Mouse (Mus musculus) left cerebral cortex, postnatal 14 days (tissue): Measurements from ENCODE around the gene Ncoa1. TPM values are rescaled to one million over a fixed set of nuclear protein-coding genes. Genes with fewer than 3 reads are reported as not detected.
A peak's percentile ranks its signal among the peaks of the same experiment; 100 is the strongest.
"Not testable (repeated sequence)": the region's sequence is repeated elsewhere in the genome, so short reads cannot be mapped to it uniquely, and the experiment has no call there.

ENCODE experiments used
- DNase-seq, 2 experiments: peaks; one replicate each; pipeline ENCODE4 v3.0.0; 2021 to 2022; ENCODE audit warnings: low spot score in 2 of 2, mixed read lengths in 1 of 2
- intact Hi-C: fragments of 180-260 bp; cut with DNase I; formaldehyde crosslinking; loops from one replicate; pipeline ENCODE4 v1.15.1; 2025
- total RNA-seq, 2 experiments: library from RNA; stranded (reverse); gene quantifications; 2 replicates each; pipeline ENCODE4 v1.2.3; 2021

Gene Ncoa1
- total RNA-seq, 2 experiments from 2014 or later, result 92.0 to 95.0 TPM

- DNase-seq, result no peak
- intact Hi-C loops, result loop anchor here (10.0 kb wide), 1 partner anchor 207 kb away; the partner anchor contains the start of gene Ncoa1
These were observed 209.2 kb downstream of the Ncoa1 start for GRCm38 (mm10) chr12:4267765-4268164.

DNA sequence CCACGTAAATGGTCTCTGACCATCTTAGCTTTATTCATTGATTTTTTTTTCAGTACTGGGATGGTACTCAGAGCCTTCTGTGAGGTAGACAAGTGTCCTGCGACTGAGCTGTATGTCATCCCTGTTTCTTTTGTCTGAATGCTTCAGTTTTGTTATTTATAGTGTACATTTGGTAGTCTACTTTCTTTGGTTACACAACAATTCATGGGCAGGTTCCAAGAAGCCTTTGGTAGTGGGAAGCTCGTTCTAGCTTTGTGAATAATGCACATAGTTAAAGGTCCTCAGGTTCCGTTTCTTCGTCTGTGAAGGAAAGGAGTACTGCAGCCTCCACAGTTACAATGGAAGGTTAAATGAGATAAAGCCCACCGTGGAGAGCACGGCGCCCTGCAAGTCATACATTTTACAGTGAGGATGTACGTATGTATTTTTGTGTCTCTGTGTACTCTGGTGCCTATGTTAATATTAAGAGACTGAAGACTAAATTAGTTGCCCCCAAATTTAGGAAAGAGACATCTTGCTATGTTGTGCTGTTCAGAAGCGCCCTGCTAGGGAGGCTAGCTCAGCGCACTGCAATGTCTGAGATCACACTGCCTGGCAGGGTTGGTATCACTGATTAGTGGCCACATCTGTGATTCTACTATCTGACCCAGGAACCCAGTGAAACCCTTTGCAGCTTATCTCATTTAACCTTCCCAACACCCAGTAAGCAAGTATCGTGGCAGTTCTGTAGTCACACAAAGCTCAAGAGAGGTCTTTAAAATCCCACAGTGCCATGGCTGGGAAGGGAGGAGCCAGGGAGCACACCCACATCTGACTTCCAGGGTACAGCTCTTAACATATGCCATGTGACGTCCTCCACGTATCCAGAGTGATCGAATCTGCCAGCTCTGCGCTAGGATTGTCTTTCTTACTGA lies 224.0 kb downstream of the Ncoa1 start:
- intact Hi-C loops, result no loop called here
- DNase-seq, result peak in 1 of 2 experiments; percentile 43

DNA sequence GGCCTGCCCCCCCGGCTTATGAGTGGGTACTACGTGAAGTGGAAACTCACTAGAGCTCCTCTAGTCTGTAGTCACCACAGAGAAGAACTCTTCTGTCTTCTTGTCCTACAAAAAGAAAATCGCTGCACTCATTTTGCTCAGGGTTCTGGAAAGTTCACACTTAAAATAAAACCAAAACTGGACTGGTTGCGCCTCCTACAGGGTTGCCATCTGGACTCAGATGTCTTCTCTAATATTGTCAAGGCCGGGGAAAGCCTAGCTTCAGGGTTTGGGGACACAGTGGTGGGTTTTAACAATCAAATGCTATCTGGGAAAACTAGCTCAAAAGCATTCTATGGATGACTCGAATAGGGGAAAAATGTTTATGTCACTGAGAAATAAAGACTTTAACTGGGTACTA lies 227.2 kb downstream of the Ncoa1 start:
- intact Hi-C loops, result no loop called here
- DNase-seq, result no peak

- intact Hi-C loops, result no loop called here
- DNase-seq, result no peak
These were observed 231.2 kb downstream of the Ncoa1 start for GRCm38 (mm10) chr12:4245742-4246141.

GRCm38 (mm10) chr12:4243805-4244204 lies 233.2 kb downstream of the Ncoa1 start:
- no peak for DNase-seq
- intact Hi-C loops, result no loop called here

GRCm38 (mm10) chr12:4240281-4240680 lies 236.7 kb downstream of the Ncoa1 start:
- DNase-seq, intact Hi-C loops: not testable (repeated sequence)

DNA sequence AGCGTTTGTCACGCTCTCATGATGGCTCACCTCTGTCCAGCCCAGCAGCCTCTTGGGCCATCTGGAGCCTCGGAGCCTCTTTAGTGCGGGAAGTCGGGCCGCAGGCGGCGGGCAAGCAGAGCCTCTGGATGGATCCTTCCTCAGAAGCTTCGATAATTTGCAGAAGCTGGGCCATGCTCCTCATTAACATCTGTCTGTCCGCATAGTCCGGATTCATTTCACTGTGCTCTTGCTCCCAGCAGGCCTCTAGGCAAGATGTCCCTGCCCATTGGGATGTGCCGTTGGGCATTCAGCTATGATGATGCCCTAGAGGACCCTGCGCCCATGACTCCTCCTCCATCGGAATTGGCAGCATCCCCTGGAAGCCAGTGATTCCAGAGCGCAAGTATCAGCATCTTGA lies 239.5 kb downstream of the Ncoa1 start:
- DNase-seq, result no peak
- intact Hi-C loops, result no loop called here

DNA sequence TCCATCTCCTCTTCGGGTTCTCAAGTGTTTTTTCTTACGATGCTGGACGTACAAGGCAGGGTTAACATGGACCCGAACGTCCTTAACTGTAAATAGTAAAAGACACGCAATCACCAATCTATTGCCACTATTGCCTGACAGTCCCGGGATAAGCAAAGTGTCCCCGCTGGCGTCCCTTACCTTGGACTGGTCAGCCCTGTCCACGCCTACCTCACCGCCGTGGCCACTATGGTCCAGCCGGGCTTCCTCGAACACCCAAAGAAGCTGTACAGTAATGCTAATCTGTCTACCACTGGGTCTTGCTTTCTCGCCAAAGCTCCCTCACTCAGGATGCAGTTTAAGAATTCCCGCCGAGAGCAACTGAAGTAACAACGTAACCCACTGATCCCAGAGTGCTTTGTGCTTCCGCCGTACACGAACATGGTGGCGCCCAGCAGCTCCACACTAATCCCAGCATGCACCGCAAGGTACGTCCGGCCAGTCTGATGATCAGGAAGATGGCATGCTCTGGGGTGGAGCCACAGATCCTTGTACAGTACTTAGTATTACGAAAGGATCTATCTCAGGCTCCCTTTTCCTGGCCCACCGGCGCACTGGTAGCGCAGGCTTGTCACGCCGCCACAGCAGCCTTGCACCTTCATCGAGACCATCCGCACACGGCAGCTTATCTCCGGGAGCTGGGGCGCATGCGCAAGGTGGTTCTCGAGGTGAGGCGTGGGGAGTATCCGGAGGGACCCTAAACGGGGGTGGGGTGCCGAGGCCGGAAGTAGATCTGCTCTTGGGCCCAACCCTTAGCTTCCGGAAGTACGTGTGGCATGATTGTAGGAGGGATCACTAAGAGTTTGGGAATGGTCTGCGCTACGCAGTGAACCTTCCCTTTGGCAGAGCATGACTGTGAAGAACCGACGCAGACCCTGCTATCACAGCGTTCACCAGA lies 243.1 kb downstream of the Ncoa1 start, which contains the start of the genes Ptrhd1 and Cenpo:
Gene Ptrhd1 (plus strand): TSS at position 456 of the 937 bp plus-strand sequence.
Gene Cenpo (minus strand): TSS at position 723 of the 937 bp plus-strand sequence.
- DNase-seq, result peak; percentile 94 to 97
- intact Hi-C loops, result no loop called here

DNA sequence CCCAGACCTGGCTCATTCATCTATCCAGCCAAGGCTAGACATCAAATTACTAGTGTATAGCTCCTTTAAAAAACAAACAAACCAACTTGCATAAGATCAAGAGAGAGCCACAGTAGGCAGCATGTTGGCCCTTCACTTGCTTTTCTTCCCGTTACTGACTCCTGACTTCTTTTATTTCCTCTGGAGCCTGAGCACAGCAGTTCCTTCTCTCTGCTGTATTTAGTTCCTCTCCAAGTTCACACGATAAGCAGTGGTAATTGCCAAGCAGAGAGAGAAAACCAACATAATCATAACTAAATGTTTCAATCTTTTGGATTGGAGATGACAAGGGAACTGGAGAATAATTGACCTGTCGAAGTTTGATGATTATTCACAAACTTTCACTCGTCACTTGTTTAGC lies 244.2 kb downstream of the Ncoa1 start:
- DNase-seq, result no peak
- intact Hi-C loops, result no loop called here

- DNase-seq, result no peak
- intact Hi-C loops, result no loop called here
These were observed 246.8 kb downstream of the Ncoa1 start for GRCm38 (mm10) chr12:4230156-4230555.

- no peak for DNase-seq
- intact Hi-C loops, result no loop called here
These were observed 264.1 kb downstream of the Ncoa1 start for GRCm38 (mm10) chr12:4212908-4213307.

- no peak for DNase-seq
- intact Hi-C loops, result no loop called here
These were observed 265.8 kb downstream of the Ncoa1 start for GRCm38 (mm10) chr12:4211174-4211573.

GRCm38 (mm10) chr12:4209196-4209595 lies 267.8 kb downstream of the Ncoa1 start:
- intact Hi-C loops, result loop anchor here (5.0 to 10.0 kb wide), 2 partner anchors 102 to 284 kb away; no protein-coding TSS in a partner anchor

DNA sequence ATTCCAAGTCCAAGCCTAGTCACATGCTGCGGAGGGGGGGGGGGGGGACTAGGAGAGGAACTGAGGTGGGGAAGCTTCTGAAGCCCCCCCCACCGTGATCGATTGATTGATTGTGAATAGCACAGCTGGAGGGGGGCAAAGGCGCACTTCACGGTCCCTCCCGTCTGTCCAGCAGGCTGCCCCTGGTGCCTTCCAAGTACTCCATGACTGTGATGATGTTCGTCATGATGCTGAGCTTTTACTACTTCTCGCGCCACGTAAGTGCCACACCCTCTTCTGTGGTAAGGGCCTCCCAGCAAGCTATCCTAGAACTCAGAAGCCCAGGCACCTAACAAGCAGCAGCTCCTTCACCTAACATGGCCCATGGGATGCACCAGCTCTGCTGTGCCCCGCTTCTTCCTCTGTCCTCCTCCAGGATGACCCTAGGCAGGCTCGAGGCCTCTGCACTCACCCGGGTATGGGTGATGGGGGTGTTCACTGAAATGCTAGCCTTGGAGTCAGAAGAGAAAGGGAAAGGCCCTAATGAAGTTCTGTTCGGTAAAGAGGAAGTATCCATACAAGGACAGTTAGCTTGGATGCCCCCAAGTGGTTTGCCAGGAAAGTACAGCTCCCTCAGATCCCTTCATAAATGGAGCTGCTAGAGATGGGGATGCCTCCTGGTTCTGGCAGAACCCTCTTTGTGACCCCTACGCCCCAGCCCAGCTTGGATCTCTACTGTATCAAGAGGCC lies 268.4 kb downstream of the Ncoa1 start:
- DNase-seq, result peak; percentile 81 to 85
- intact Hi-C loops, result loop anchor here (5.0 to 10.0 kb wide), 2 partner anchors 101 to 284 kb away; no protein-coding TSS in a partner anchor

More at GRCm38 (mm10) chr12:4209196-4209595, 267.8 kb downstream of the Ncoa1 start:
- peak in 1 of 2 experiments; percentile 1 for DNase-seq

DNA sequence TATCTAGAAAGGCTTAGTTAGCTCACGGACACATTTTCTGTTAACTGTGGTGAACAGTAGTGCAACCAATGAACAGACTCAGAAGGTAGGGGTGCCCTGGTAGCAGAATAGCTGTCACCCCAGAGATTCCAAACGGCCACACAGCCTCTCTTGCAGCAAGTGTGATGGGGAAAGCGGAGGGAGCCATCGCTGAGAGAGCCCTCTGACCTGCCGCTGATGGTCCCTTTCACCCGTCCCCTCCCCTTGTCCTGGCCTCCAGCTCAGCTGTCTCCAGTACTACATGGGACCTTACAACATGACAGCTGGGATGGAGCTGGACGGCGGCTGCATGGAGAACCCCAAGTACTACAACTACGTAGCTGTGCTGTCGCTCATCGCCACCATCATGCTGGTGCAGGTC lies 270.9 kb downstream of the Ncoa1 start:
- intact Hi-C loops, result loop anchor here (5.0 to 10.0 kb wide), 2 partner anchors 99 to 281 kb away; no protein-coding TSS in a partner anchor
- DNase-seq, result peak in 1 of 2 experiments; percentile 1

DNA sequence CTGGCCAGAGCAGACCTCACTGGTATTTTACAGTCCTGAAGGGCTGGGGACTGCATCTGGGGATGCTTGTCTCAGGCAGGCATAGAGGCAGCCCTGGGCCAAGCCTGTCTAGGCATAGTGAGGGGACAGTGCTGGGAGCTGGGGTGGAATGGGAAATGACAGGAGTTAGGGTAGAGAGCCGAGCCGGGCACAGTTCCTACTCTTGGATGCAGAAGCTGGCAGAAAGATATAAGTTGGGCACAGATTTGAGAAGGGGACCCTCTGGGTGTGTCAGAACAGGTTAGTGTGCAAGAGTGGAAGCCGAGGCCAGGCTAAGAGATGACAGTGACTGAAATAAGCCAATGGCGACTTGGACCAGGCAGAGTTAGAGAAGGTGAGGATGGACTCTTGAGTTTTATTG lies 274.8 kb downstream of the Ncoa1 start:
- DNase-seq, result no peak
- intact Hi-C loops, result loop anchor here (10.0 kb wide), 1 partner anchor 277 kb away; no protein-coding TSS in a partner anchor

GRCm38 (mm10) chr12:4201454-4202200 lies 275.4 kb downstream of the Ncoa1 start:
- peak; percentile 67 to 83 for DNase-seq
- intact Hi-C loops, result loop anchor here (10.0 kb wide), 1 partner anchor 277 kb away; no protein-coding TSS in a partner anchor

DNA sequence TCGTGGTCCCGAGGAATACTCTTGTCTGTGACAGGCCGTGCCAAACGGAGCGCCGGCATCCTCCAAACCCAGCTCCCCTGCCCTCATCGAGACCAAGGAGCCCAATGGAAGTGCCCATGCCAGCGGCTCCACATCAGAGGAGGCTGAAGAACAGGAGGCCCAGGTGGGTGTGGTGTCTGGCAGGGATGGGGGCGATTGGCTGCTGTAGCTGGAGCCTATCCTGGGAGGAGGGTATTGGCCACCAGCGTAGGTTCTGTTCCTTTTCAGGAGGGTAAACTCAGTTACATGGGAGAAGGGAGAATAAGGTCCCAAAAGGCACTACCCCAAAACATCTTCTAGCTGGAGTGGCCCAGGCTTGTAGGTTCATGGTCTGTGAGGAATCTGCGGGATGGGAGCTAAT lies 277.7 kb downstream of the Ncoa1 start:
- intact Hi-C loops, result no loop called here
- no peak for DNase-seq
